Mouse (Mus musculus): Measurements from ENCODE around the gene Glipr2. TPM values are rescaled to one million over a fixed set of nuclear protein-coding genes. Genes with fewer than 3 reads are reported as not detected.

Gene Glipr2
- 85.5 and 92.0 TPM in 2 replicates for polyA plus RNA-seq (2015; fragmentation: Nextera tagmentation; extraction: Ambion mirVana)

GRCm38 (mm10) chr4:43957292-43957845 is at the start of gene Glipr2:
Gene Glipr2 (plus strand): TSS chr4:43957401.

GRCm38 (mm10) chr4:43983181-43983580 is 26.0 kb downstream of the Glipr2 start, which contains the start of gene Ccin:
Gene Ccin (plus strand): TSS chr4:43983483.

GRCm38 (mm10) chr4:44004126-44004525 is 46.9 kb downstream of the Glipr2 start, which contains the start of gene Clta:
Gene Clta (plus strand): TSS chr4:44004452.

Other genes with a start within 250 kb of the Glipr2 start
- not detected in 2 replicates for gene Olfr71, start 247.1 kb upstream of the Glipr2 start, polyA plus RNA-seq (2015; fragmentation: Nextera tagmentation; extraction: Ambion mirVana)
- 6.1 and 7.9 TPM in 2 replicates for gene Hrct1, start 230.2 kb upstream of the Glipr2 start, polyA plus RNA-seq (2015; fragmentation: Nextera tagmentation; extraction: Ambion mirVana)
- 0.42 and 0.43 TPM in 2 replicates for gene Spaar, start 227.4 kb upstream of the Glipr2 start, polyA plus RNA-seq (2015; fragmentation: Nextera tagmentation; extraction: Ambion mirVana)
- not detected in 2 replicates for gene Olfr159, start 186.4 kb upstream of the Glipr2 start, polyA plus RNA-seq (2015; fragmentation: Nextera tagmentation; extraction: Ambion mirVana)
- gene Olfr156, start 133.5 kb upstream of the Glipr2 start, polyA plus RNA-seq (2015; fragmentation: Nextera tagmentation; extraction: Ambion mirVana) = not detected in 2 replicates
- not detected in 2 replicates for gene Olfr157, start 117.2 kb upstream of the Glipr2 start, polyA plus RNA-seq (2015; fragmentation: Nextera tagmentation; extraction: Ambion mirVana)
- gene Olfr155, start 105.8 kb upstream of the Glipr2 start, polyA plus RNA-seq (2015; fragmentation: Nextera tagmentation; extraction: Ambion mirVana) = not detected in 2 replicates
- 11.2 and 15.7 TPM in 2 replicates for gene Reck, start 81.9 kb upstream of the Glipr2 start, polyA plus RNA-seq (2015; fragmentation: Nextera tagmentation; extraction: Ambion mirVana)
- gene Ccin, start 26.1 kb downstream of the Glipr2 start, polyA plus RNA-seq (2015; fragmentation: Nextera tagmentation; extraction: Ambion mirVana) = not detected in 2 replicates
- 190 and 193 TPM in 2 replicates for gene Clta, start 47.1 kb downstream of the Glipr2 start, polyA plus RNA-seq (2015; fragmentation: Nextera tagmentation; extraction: Ambion mirVana)
- 25.1 and 27.7 TPM in 2 replicates for gene Gne, start 126.8 kb downstream of the Glipr2 start, polyA plus RNA-seq (2015; fragmentation: Nextera tagmentation; extraction: Ambion mirVana)

All from urinary bladder, postnatal 0 days (tissue).